Mouse (Mus musculus) hindbrain, embryonic 11.5 days (tissue): ENCODE measurements around the gene Wfdc15a. TPM values are rescaled to one million over a fixed set of nuclear protein-coding genes. Genes with fewer than 3 reads are reported as not detected.

Experiments
- ATAC-seq: fragments of 200-750 bp; cut with Nextera tagmentation; 2 replicates; pipeline ENCODE4 v1.8.0; 2017; ENCODE audit warnings: mild to moderate bottlenecking, moderate TSS enrichment, moderate library complexity; ENCODE audit not compliant: low FRiP score
- DNase-seq: peaks from one replicate; pipeline ENCODE4 v3.0.0-alpha.2; 2015; ENCODE audit warnings: low spot score
- H3K27ac ChIP-seq: fragments of 300-500 bp; sonication (generic); 2 replicates; pipeline ENCODE4 v1.5.1; 2014; ENCODE audit warnings: mild to moderate bottlenecking, low read depth, low read length
- H3K27me3 ChIP-seq: fragments of 300-500 bp; sonication (generic); 2 replicates; pipeline ENCODE4 v1.6.1; 2014; ENCODE audit warnings: mild to moderate bottlenecking, low read length, moderate library complexity, mixed read lengths; ENCODE audit not compliant: control insufficient read depth, insufficient read depth
- H3K36me3 ChIP-seq: fragments of 300-500 bp; sonication (generic); 2 replicates; pipeline ENCODE4 v1.6.1; 2014; ENCODE audit warnings: mild to moderate bottlenecking, low read length, moderate library complexity, mixed read lengths; ENCODE audit not compliant: control insufficient read depth, insufficient read depth
- H3K4me1 ChIP-seq: fragments of 300-500 bp; sonication (generic); replicated peaks from 2 replicates; pipeline ENCODE4 v1.6.1; 2014; ENCODE audit warnings: low read length, mixed read lengths; ENCODE audit not compliant: control insufficient read depth, insufficient read depth
- H3K4me2 ChIP-seq: fragments of 300-500 bp; sonication (generic); replicated peaks from 2 replicates; pipeline ENCODE4 v1.6.1; 2014; ENCODE audit warnings: mild to moderate bottlenecking, low read depth, low read length
- H3K4me3 ChIP-seq: fragments of 300-500 bp; sonication (generic); 2 replicates; pipeline ENCODE4 v1.5.1; 2014; ENCODE audit warnings: low read depth, low read length
- H3K9ac ChIP-seq: fragments of 300-500 bp; sonication (generic); 2 replicates; pipeline ENCODE4 v1.6.1; 2014; ENCODE audit warnings: low read depth, low read length
- H3K9me3 ChIP-seq: fragments of 300-500 bp; sonication (generic); 2 replicates; pipeline ENCODE4 v1.6.1; 2016; ENCODE audit warnings: low read length; ENCODE audit not compliant: control insufficient read depth
- WGBS: fragments of 180-500 bp; shearing (Covaris S2); extraction: QIAGEN DNeasy Blood & Tissue Kit; methylation state at CpG from one replicate; pipeline ENCODE4 v1.1.7; 2014; 5-methylcytosine and 5-hydroxymethylcytosine counted together
- polyA plus RNA-seq: library from polyadenylated mRNA; unstranded; fragments of >200 nt; fragmentation: Nextera tagmentation; extraction: Ambion mirVana; gene quantifications from 2 replicates; pipeline ENCODE4 v1.2.1, GENCODE M21; 2014

The Wfdc15a gene
- polyA plus RNA-seq, 1 experiment from 2014 or later: not detected

- H3K9ac ChIP-seq: no peak overlapping the region
- H3K4me3 ChIP-seq: peak overlapping the region; percentile 22
- peaks cover 57% of the 10 kb centered on the region for H3K27me3 ChIP-seq
- ATAC-seq: no peak
- peaks cover 12% of the 10 kb centered on the region for H3K4me1 ChIP-seq
- no peak overlapping the region for H3K27ac ChIP-seq
- 13% methylated on average over 41 of the region's 42 CpGs for WGBS
- no peak for DNase-seq
- H3K36me3 ChIP-seq: no peaks in the 10 kb centered on the region
- H3K4me2 ChIP-seq: peak overlapping the region; percentile 45
- H3K9me3 ChIP-seq: no peaks in the 10 kb centered on the region
Measured at GRCm38 (mm10) chr2:164168571-164168946, 31.4 kb downstream of the Wfdc15a start.

DNA sequence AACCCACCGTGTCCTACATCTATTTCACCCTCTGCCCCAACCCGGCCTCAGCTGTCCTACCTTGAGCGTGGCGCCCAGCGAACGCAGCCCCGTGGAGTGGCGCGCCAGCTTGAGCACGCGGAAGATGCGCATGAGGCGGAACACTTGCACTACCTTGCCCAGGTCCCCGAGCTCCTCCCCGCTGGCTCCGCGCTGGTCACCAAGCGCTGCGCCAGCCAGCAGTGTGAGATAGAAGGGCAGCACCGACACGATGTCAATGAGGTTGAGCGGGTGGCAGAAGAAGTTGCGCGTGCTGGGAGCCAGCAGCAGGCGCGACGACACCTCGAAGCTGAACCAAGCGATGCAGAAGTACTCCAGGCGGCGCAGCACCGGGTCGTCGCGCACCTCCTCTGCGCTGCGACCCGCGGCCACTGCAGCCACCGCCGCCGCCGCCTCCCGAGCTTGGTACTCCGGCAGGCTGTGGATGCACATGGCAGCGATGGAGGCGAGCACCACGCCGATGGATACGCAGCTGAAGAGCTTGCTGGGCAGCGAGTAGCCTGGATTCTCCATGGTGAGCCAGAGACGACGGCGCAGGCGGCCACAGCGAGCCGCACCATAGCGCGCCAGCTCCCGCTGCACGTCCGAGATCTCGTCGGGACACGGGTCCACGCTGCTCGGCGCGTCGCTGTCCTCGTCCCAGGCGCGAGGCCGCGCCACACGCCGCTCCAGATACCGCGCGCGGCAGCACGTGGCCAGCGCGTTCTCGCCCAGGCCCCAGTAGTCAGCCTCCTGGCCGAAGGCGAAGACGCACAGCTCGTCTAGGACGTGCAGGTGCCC, 32.0 kb downstream of the Wfdc15a start:
- H3K9ac ChIP-seq: no peak overlapping the region
- peak; percentile 55 for DNase-seq
- no peaks in the 10 kb centered on the region for H3K36me3 ChIP-seq
- no peaks in the 10 kb centered on the region for H3K9me3 ChIP-seq
- WGBS: 13% methylated on average over 80 of the region's 90 CpGs
- no peak overlapping the region for H3K27ac ChIP-seq
- H3K4me3 ChIP-seq: peak overlapping the region; percentile 22
- H3K4me2 ChIP-seq: peak overlapping the region; percentile 45
- peaks cover 57% of the 10 kb centered on the region for H3K27me3 ChIP-seq
- ATAC-seq: no peak
- H3K4me1 ChIP-seq: peaks cover 12% of the 10 kb centered on the region

GRCm38 (mm10) chr2:164164941-164165340, 35.0 kb downstream of the Wfdc15a start:
- Histone ChIP-seq H3K4me1 (peaks cover 6% of the 10 kb centered on the region), H3K9me3 (no peaks in the 10 kb centered on the region), H3K4me2 (no peak overlapping the region), H3K9ac (no peak overlapping the region), H3K4me3 (no peak overlapping the region), H3K27ac (no peak overlapping the region), H3K27me3 (peaks cover 37% of the 10 kb centered on the region), H3K36me3 (no peaks in the 10 kb centered on the region)
- DNase-seq (no peak), ATAC-seq (no peak)
- 91% methylated on average over 5 of the region's 5 CpGs for WGBS

DNA sequence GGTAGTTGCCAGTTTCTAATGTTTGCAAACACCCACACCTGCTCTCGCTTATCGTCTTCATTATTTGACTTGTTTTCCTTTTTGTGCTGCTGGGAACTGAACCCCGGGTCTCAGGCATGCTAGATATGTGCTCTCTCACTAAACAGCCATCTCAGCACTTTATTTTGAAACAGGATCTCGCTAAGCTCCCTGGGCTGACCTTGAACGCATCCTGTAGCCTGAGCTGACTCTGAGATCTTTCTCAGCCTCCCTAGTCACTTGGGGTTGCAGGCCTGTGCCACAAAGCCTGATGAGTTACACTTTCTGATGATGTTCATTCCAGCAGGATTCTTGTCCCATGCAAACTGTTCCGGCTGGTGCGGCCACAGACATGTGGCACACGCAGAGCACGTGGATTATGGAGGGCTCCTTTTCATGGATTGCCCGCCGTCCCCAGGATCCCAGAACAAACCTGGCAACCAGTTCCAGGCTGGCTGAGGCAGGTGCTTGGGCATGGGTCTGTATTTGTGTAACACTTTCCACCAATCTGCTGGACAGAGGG, 38.3 kb downstream of the Wfdc15a start:
- Histone ChIP-seq H3K9me3 (no peaks in the 10 kb centered on the region), H3K36me3 (no peaks in the 10 kb centered on the region), H3K4me1 (no peaks in the 10 kb centered on the region), H3K9ac (no peak overlapping the region), H3K27me3 (peaks cover 5% of the 10 kb centered on the region; the same call in 1 of the 2 replicates), H3K4me2 (no peak overlapping the region), H3K27ac (no peak overlapping the region), H3K4me3 (no peak overlapping the region)
- ATAC-seq (no peak), DNase-seq (no peak)
- 85% methylated on average over 11 of the region's 11 CpGs for WGBS

DNA sequence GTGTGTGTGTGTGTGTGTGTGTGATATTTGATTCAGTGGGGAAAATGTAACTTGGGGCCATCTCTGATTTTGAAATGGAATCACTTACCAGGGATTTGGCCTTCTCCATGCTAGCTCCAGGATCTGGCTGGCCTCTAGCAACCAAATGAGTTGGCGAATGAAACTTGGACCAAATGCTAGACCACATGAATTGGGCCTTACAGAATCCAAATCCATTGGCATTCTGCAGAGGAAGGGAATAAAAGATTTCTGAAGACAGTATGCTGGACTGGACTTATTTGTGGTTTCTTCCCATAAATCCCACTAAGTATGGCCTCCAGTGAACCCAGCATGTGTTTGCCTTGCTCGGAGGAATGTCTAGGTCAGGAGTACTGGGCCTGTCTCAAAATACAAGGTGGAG, 41.1 kb downstream of the Wfdc15a start:
- Histone ChIP-seq H3K27ac (no peak overlapping the region), H3K4me3 (no peak overlapping the region), H3K9ac (no peak overlapping the region), H3K4me2 (no peak overlapping the region), H3K36me3 (no peaks in the 10 kb centered on the region), H3K4me1 (no peaks in the 10 kb centered on the region), H3K27me3 (no peaks in the 10 kb centered on the region), H3K9me3 (no peaks in the 10 kb centered on the region)
- ATAC-seq (no peak), DNase-seq (no peak)
- WGBS: 84% methylated on average over 2 of the region's 2 CpGs

- Histone ChIP-seq H3K4me2 (no peak overlapping the region), H3K27me3 (no peaks in the 10 kb centered on the region)
Measured at GRCm38 (mm10) chr2:164156158-164156557, 43.8 kb downstream of the Wfdc15a start.

DNA sequence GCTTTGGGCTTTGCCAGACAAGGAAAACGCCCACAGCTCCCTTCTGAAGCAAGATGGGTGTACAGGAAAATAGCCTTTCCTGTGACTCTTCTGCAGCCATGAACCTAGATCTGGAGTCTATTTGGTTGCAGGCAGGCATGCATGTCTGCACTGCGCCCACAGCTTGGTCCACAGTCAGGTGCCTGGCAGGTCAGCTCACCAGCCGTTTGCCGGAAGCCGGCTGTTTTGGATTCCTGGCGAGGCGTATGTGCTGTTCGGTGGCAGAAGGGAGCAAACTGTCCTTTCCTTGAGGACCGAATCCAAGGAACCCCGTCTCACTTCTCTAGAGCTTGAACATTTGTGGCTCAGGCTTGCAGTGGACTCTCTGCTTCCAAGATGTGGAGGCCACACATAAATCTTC, 45.9 kb downstream of the Wfdc15a start:
- H3K9me3 ChIP-seq: no peaks in the 10 kb centered on the region
- H3K36me3 ChIP-seq: no peaks in the 10 kb centered on the region
- no peak overlapping the region for H3K4me2 ChIP-seq
- DNase-seq: no peak
- H3K4me3 ChIP-seq: no peak overlapping the region
- H3K4me1 ChIP-seq: no peaks in the 10 kb centered on the region
- no peak for ATAC-seq
- H3K27me3 ChIP-seq: no peaks in the 10 kb centered on the region
- WGBS: 95% methylated on average over 10 of the region's 10 CpGs
- H3K27ac ChIP-seq: no peak overlapping the region
- no peak overlapping the region for H3K9ac ChIP-seq

More at GRCm38 (mm10) chr2:164156158-164156557, 43.8 kb downstream of the Wfdc15a start:
- H3K27ac ChIP-seq: no peak overlapping the region
- H3K9ac ChIP-seq: no peak overlapping the region
- WGBS: 85% methylated on average over 7 of the region's 7 CpGs
- H3K4me3 ChIP-seq: no peak overlapping the region
- no peaks in the 10 kb centered on the region for H3K9me3 ChIP-seq
- ATAC-seq (no peak), DNase-seq (no peak)
- no peaks in the 10 kb centered on the region for H3K4me1 ChIP-seq
- H3K36me3 ChIP-seq: no peaks in the 10 kb centered on the region

DNA sequence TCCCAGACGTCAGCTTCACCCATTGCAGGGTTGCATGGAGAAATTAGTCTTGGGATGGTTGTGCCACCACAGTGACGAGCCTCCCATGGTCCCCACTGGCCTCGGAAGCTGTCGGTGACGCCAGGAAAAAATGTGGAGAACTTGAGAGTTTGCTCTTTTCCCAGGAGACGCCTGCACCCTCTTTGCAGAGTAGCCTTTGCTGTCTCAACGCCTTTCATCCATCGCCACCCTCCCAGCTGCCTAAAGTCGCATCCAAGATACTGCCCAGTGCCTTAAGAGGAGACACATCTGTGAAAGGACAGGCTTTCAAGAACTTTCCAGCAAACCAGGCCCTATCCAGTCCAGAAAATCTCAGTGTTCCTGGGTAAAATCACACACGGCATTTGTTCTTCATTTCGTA, 47.6 kb downstream of the Wfdc15a start:
- ATAC-seq (no peak), DNase-seq (no peak)
- Histone ChIP-seq H3K4me1 (no peaks in the 10 kb centered on the region), H3K27ac (no peak overlapping the region), H3K27me3 (no peaks in the 10 kb centered on the region), H3K9me3 (no peaks in the 10 kb centered on the region), H3K36me3 (no peaks in the 10 kb centered on the region), H3K4me3 (no peak overlapping the region), H3K9ac (no peak overlapping the region), H3K4me2 (no peak overlapping the region)
- WGBS: 88% methylated on average over 11 of the region's 11 CpGs
